Mouse (Mus musculus): ENCODE measurements around the gene Bcr. TPM values are rescaled to one million over a fixed set of nuclear protein-coding genes. Genes with fewer than 3 reads are reported as not detected.

Gene Bcr
- polyA plus RNA-seq, 1 experiment = 20.8 TPM

GRCm38 (mm10) chr10:75054125-75054524 lies 6.3 kb upstream of the Bcr start:
- TF ChIP-seq FLI1 (IDR thresholded peaks at IDR 0.05; ENCODE audit: low read length) (no peak), GATA1 (IDR thresholded peaks at IDR 0.05; ENCODE audit: borderline replicate concordance, low read length) (no peak)

GRCm38 (mm10) chr10:75055672-75056071 lies 4.7 kb upstream of the Bcr start:
- Histone ChIP-seq H3K27me3 (replicated peaks) (peaks cover 27% of the 10 kb centered on the region), H3K36me3 (replicated peaks; ENCODE audit: low read length) (peaks cover 9% of the 10 kb centered on the region), H3K9me3 (no peaks in the 10 kb centered on the region), H3K4me1 (peaks cover 86% of the 10 kb centered on the region), H3K4me3 (replicated peaks) (peak overlapping the region; percentile 60)
- TF ChIP-seq FLI1 (IDR thresholded peaks at IDR 0.05; ENCODE audit: low read length) (no peak), GATA1 (IDR thresholded peaks at IDR 0.05; ENCODE audit: borderline replicate concordance, low read length) (no peak)

More at GRCm38 (mm10) chr10:75054125-75054524, 6.3 kb upstream of the Bcr start:
- Histone ChIP-seq H3K36me3 (replicated peaks; ENCODE audit: low read length) (peaks cover 21% of the 10 kb centered on the region), H3K4me3 (replicated peaks) (peak overlapping the region; percentile 76), H3K27me3 (replicated peaks) (peaks cover 39% of the 10 kb centered on the region), H3K4me1 (peaks cover 85% of the 10 kb centered on the region), H3K9me3 (no peaks in the 10 kb centered on the region)

- no peak overlapping the region for H3K4me3 ChIP-seq (replicated peaks)
- H3K4me1 ChIP-seq = peaks cover 82% of the 10 kb centered on the region
- no peaks in the 10 kb centered on the region for H3K9me3 ChIP-seq
- peaks cover 5% of the 10 kb centered on the region for H3K36me3 ChIP-seq (replicated peaks; ENCODE audit: low read length)
- peaks cover 21% of the 10 kb centered on the region for H3K27me3 ChIP-seq (replicated peaks)
- TF ChIP-seq GATA1 (IDR thresholded peaks at IDR 0.05; ENCODE audit: borderline replicate concordance, low read length) = no peak
- no peak for TF ChIP-seq FLI1 (IDR thresholded peaks at IDR 0.05; ENCODE audit: low read length)
Observed at GRCm38 (mm10) chr10:75056255-75056654, 4.1 kb upstream of the Bcr start.

- Histone ChIP-seq H3K4me3 (replicated peaks) (no peak overlapping the region), H3K27me3 (replicated peaks) (peaks cover 4% of the 10 kb centered on the region), H3K9me3 (no peaks in the 10 kb centered on the region), H3K4me1 (peaks cover 90% of the 10 kb centered on the region), H3K36me3 (replicated peaks; ENCODE audit: low read length) (peaks cover 11% of the 10 kb centered on the region)
- TF ChIP-seq FLI1 (IDR thresholded peaks at IDR 0.05; ENCODE audit: low read length) (no peak), GATA1 (IDR thresholded peaks at IDR 0.05; ENCODE audit: borderline replicate concordance, low read length) (no peak)
Observed at GRCm38 (mm10) chr10:75058336-75058735, 2.1 kb upstream of the Bcr start.

- Histone ChIP-seq H3K9me3 (no peaks in the 10 kb centered on the region), H3K36me3 (replicated peaks; ENCODE audit: low read length) (peaks cover 17% of the 10 kb centered on the region), H3K27me3 (replicated peaks) (no peaks in the 10 kb centered on the region), H3K4me3 (replicated peaks) (peak overlapping the region; percentile 92), H3K4me1 (peaks cover 90% of the 10 kb centered on the region)
- TF ChIP-seq FLI1 (IDR thresholded peaks at IDR 0.05; ENCODE audit: low read length) (no peak), GATA1 (IDR thresholded peaks at IDR 0.05; ENCODE audit: borderline replicate concordance, low read length) (no peak)
Observed at GRCm38 (mm10) chr10:75058761-75059395, 1.5 kb upstream of the Bcr start.

- H3K27me3 ChIP-seq (replicated peaks) = no peaks in the 10 kb centered on the region
- no peaks in the 10 kb centered on the region for H3K9me3 ChIP-seq
- peaks cover 90% of the 10 kb centered on the region for H3K4me1 ChIP-seq
- no peak for TF ChIP-seq GATA1 (IDR thresholded peaks at IDR 0.05; ENCODE audit: borderline replicate concordance, low read length)
- H3K36me3 ChIP-seq (replicated peaks; ENCODE audit: low read length) = peaks cover 20% of the 10 kb centered on the region
- H3K4me3 ChIP-seq (replicated peaks) = peak overlapping the region; percentile 92
Observed at GRCm38 (mm10) chr10:75059396-75059795, 996 bp upstream of the Bcr start.

- TF ChIP-seq GATA1 (IDR thresholded peaks at IDR 0.05; ENCODE audit: borderline replicate concordance, low read length) (no peak), FLI1 (IDR thresholded peaks at IDR 0.05; ENCODE audit: low read length) (no peak)
- peaks cover 35% of the 10 kb centered on the region for H3K36me3 ChIP-seq (replicated peaks; ENCODE audit: low read length)
- H3K4me1 ChIP-seq = peaks cover 90% of the 10 kb centered on the region
- H3K9me3 ChIP-seq = no peaks in the 10 kb centered on the region
- H3K27me3 ChIP-seq (replicated peaks) = no peaks in the 10 kb centered on the region
- peak overlapping the region; percentile 92 for H3K4me3 ChIP-seq (replicated peaks)
Observed at GRCm38 (mm10) chr10:75060843-75061235, 447 bp downstream of the Bcr start.

- Histone ChIP-seq H3K27me3 (replicated peaks) (no peaks in the 10 kb centered on the region), H3K4me1 (peaks cover 90% of the 10 kb centered on the region), H3K9me3 (no peaks in the 10 kb centered on the region)
Observed at GRCm38 (mm10) chr10:75061341-75062188, 1.2 kb downstream of the Bcr start.

GRCm38 (mm10) chr10:75062189-75062561 lies 1.8 kb downstream of the Bcr start:
- TF ChIP-seq FLI1 (IDR thresholded peaks at IDR 0.05; ENCODE audit: low read length) = no peak
- TF ChIP-seq GATA1 (IDR thresholded peaks at IDR 0.05; ENCODE audit: borderline replicate concordance, low read length) = no peak
- peak overlapping the region; percentile 92 for H3K4me3 ChIP-seq (replicated peaks)
- no peaks in the 10 kb centered on the region for H3K27me3 ChIP-seq (replicated peaks)
- H3K36me3 ChIP-seq (replicated peaks; ENCODE audit: low read length) = peaks cover 44% of the 10 kb centered on the region
- peaks cover 88% of the 10 kb centered on the region for H3K4me1 ChIP-seq
- H3K9me3 ChIP-seq = no peaks in the 10 kb centered on the region

More at GRCm38 (mm10) chr10:75061341-75062188, 1.2 kb downstream of the Bcr start:
- Histone ChIP-seq H3K4me3 (replicated peaks) (peak overlapping the region; percentile 92), H3K36me3 (replicated peaks; ENCODE audit: low read length) (peaks cover 40% of the 10 kb centered on the region)
- TF ChIP-seq GATA1 (IDR thresholded peaks at IDR 0.05; ENCODE audit: borderline replicate concordance, low read length) (no peak), FLI1 (IDR thresholded peaks at IDR 0.05; ENCODE audit: low read length) (no peak)

GRCm38 (mm10) chr10:75062621-75063020 lies 2.2 kb downstream of the Bcr start:
- TF ChIP-seq FLI1 (IDR thresholded peaks at IDR 0.05; ENCODE audit: low read length) = no peak
- no peak for TF ChIP-seq GATA1 (IDR thresholded peaks at IDR 0.05; ENCODE audit: borderline replicate concordance, low read length)
- Histone ChIP-seq H3K4me3 (replicated peaks) (peak overlapping the region; percentile 92), H3K4me1 (peaks cover 88% of the 10 kb centered on the region), H3K36me3 (replicated peaks; ENCODE audit: low read length) (peaks cover 48% of the 10 kb centered on the region), H3K9me3 (no peaks in the 10 kb centered on the region), H3K27me3 (replicated peaks) (no peaks in the 10 kb centered on the region)
